8 mouse cellular contexts compared by ENCODE assay signal in the genomic region with DNA sequence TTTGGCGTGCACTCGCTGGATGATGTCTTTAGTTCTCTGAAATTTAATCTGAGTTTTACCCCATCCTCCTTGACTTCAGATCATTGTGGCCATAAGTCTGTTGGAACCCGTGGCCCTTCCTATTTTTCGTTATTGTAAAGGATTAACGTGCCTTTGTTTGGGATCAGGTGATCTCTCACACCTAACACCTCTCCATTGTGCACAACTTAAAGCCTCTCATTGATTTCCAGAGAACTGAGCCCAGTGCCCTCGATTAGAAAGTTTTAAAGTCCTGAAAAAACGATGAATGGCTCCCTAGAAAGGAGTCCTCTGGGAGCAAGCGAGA. TPM values are rescaled to one million over a fixed set of nuclear protein-coding genes. Genes with fewer than 3 reads are reported as not detected.
A peak's percentile ranks its signal among the peaks of the same experiment; 100 is the strongest.
DNase-seq lines count a peak whose midpoint lies in the region; ATAC-seq and TF ChIP-seq lines count a peak whose summit lies in the region.

No protein-coding gene starts in this region.

- peak overlapping the region; percentile 72 for H3K4me2 ChIP-seq in heart, embryonic 16.5 days (ENCODE audit: low read depth, low read length)
- peak overlapping the region; percentile 56 for H3K4me2 ChIP-seq in hindbrain, embryonic 11.5 days (replicated peaks; ENCODE audit: low read depth, low read length)
- H3K4me2 ChIP-seq in midbrain, embryonic 12.5 days (replicated peaks), result peak overlapping the region; percentile 74

- no peak for TF ChIP-seq POLR2A in MEL (IDR thresholded peaks at IDR 0.05; ENCODE audit: control insufficient read depth in 1 of 2, insufficient read depth in 1 of 2, low read depth in 1 of 2, low read length in 2 of 2, poor library complexity in 1 of 2)

- no peak for TF ChIP-seq EP300 in MEL (IDR thresholded peaks at IDR 0.05; ENCODE audit: low read depth in 1 of 2, low read length in 2 of 2)

- H3K36me3 ChIP-seq in heart, embryonic 16.5 days (ENCODE audit: control insufficient read depth, insufficient read depth), result no peaks in the 10 kb centered on the region
- H3K36me3 ChIP-seq in MEL (ENCODE audit: control insufficient read depth in 1 of 2, insufficient read depth in 2 of 2, low read length in 2 of 2), result peaks cover 0 to 14% of the 10 kb centered on the region in 2 experiments; a peak in 2 of 4 replicates
- H3K36me3 ChIP-seq in hindbrain, embryonic 11.5 days (ENCODE audit: control insufficient read depth, insufficient read depth, low read length), result no peaks in the 10 kb centered on the region
- H3K36me3 ChIP-seq in midbrain, embryonic 12.5 days, result no peaks in the 10 kb centered on the region

- no peaks in the 10 kb centered on the region for H3K27me3 ChIP-seq in heart, embryonic 16.5 days (ENCODE audit: control insufficient read depth, insufficient read depth, low read length)
- no peaks in the 10 kb centered on the region for H3K27me3 ChIP-seq in MEL (ENCODE audit: control insufficient read depth in 1 of 2, insufficient read depth in 2 of 2, low read length in 2 of 2)
- H3K27me3 ChIP-seq in hindbrain, embryonic 11.5 days (ENCODE audit: control insufficient read depth, insufficient read depth, low read length), result no peaks in the 10 kb centered on the region
- no peaks in the 10 kb centered on the region for H3K27me3 ChIP-seq in midbrain, embryonic 12.5 days

- no peak for TF ChIP-seq CTCF in MEL (IDR thresholded peaks at IDR 0.05 in 2 of 3, conservative IDR thresholded peaks at IDR 0.05 in 1 of 3; ENCODE audit: control insufficient read depth in 1 of 3, insufficient read depth in 1 of 3, low read depth in 2 of 3, low read length in 3 of 3, poor library complexity in 1 of 3, severe bottlenecking in 1 of 3)

- peak overlapping the region; percentile 92 for H3K27ac ChIP-seq in heart, embryonic 16.5 days (ENCODE audit: low read length)
- peak overlapping the region; percentile 82 for H3K27ac ChIP-seq in MEL (ENCODE audit: control insufficient read depth, low read depth, low read length)
- H3K27ac ChIP-seq in hindbrain, embryonic 11.5 days (ENCODE audit: low read depth, low read length), result peak overlapping the region; percentile 93
- H3K27ac ChIP-seq in midbrain, embryonic 12.5 days (replicated peaks), result peak overlapping the region; percentile 94

- no peaks in the 10 kb centered on the region for H3K9me3 ChIP-seq in heart, embryonic 16.5 days (replicated peaks; ENCODE audit: control insufficient read depth, low read length)
- no peaks in the 10 kb centered on the region for H3K9me3 ChIP-seq in MEL (replicated peaks; ENCODE audit: insufficient read depth, low read length)
- no peaks in the 10 kb centered on the region for H3K9me3 ChIP-seq in hindbrain, embryonic 11.5 days (ENCODE audit: control insufficient read depth, low read length)
- H3K9me3 ChIP-seq in midbrain, embryonic 12.5 days, result no peaks in the 10 kb centered on the region

- H3K79me2 ChIP-seq in MEL (ENCODE audit: control insufficient read depth, insufficient read depth, low read length, poor library complexity), result peaks cover 21% of the 10 kb centered on the region

- no peak for TF ChIP-seq RAD21 in MEL (IDR thresholded peaks at IDR 0.05; ENCODE audit: low read depth, low read length)

- peak overlapping the region; percentile 76 for H3K4me3 ChIP-seq in heart, embryonic 16.5 days (ENCODE audit: low read length)
- H3K4me3 ChIP-seq in MEL (ENCODE audit: control insufficient read depth in 1 of 2, insufficient read depth in 1 of 2, low read depth in 2 of 2, low read length in 2 of 2), result peak overlapping the region; percentile 69 to 83
- H3K4me3 ChIP-seq in hindbrain, embryonic 11.5 days (ENCODE audit: low read depth, low read length), result peak overlapping the region; percentile 95
- peak overlapping the region; percentile 85 for H3K4me3 ChIP-seq in midbrain, embryonic 12.5 days

- DNase-seq in heart, adult 8-10 months (ENCODE audit: low spot score), result no peak
- no peak for DNase-seq in MEL (ENCODE audit: low read depth, low spot score)
- no peak for DNase-seq in hindbrain, embryonic 11.5 days (ENCODE audit: low spot score)
- DNase-seq in layer of hippocampus, postnatal 36 days, result no peak
- no peak for DNase-seq in adrenal gland, postnatal 10 days
- DNase-seq in ovary, postnatal 10 days (ENCODE audit: low spot score), result no peak

- H3K9ac ChIP-seq in heart, embryonic 16.5 days (ENCODE audit: low read length), result peak overlapping the region; percentile 88
- peak overlapping the region; percentile 89 for H3K9ac ChIP-seq in MEL (ENCODE audit: control insufficient read depth, low read depth, low read length, poor library complexity, severe bottlenecking)
- peak overlapping the region; percentile 96 for H3K9ac ChIP-seq in hindbrain, embryonic 11.5 days (ENCODE audit: low read depth, low read length)
- peak overlapping the region; percentile 96; the same call in 1 of the 2 replicates for H3K9ac ChIP-seq in midbrain, embryonic 12.5 days (replicated peaks)

- 16% methylated on average over 8 of the region's 8 CpGs for WGBS in heart, embryonic 16.5 days
- 20% methylated on average over 8 of the region's 8 CpGs for WGBS in hindbrain, embryonic 11.5 days
- WGBS in midbrain, embryonic 12.5 days, result 8% methylated on average over 8 of the region's 8 CpGs

- H3K4me1 ChIP-seq in heart, embryonic 16.5 days (ENCODE audit: control insufficient read depth, insufficient read depth, low read length), result peaks cover 7% of the 10 kb centered on the region
- H3K4me1 ChIP-seq in MEL (ENCODE audit: control insufficient read depth in 1 of 2, insufficient read depth in 2 of 2, low read length in 2 of 2), result peaks cover 5 to 14% of the 10 kb centered on the region in 2 experiments
- no peaks in the 10 kb centered on the region for H3K4me1 ChIP-seq in hindbrain, embryonic 11.5 days (replicated peaks; ENCODE audit: control insufficient read depth, insufficient read depth, low read length)
- peaks cover 24% of the 10 kb centered on the region for H3K4me1 ChIP-seq in midbrain, embryonic 12.5 days

- ATAC-seq in heart, embryonic 16.5 days (replicated peaks; ENCODE audit: extremely low read depth, insufficient read depth, low FRiP score), result no peak
- no peak for ATAC-seq in hindbrain, embryonic 11.5 days (ENCODE audit: low FRiP score)
- ATAC-seq in midbrain, embryonic 12.5 days (ENCODE audit: low FRiP score, low read depth), result no peak

TF ChIP-seq in MEL, 35 proteins besides CTCF, POLR2A, EP300 and RAD21:
- TF ChIP-seq TCF12 (IDR thresholded peaks at IDR 0.05; ENCODE audit: low read depth, low read length) (no peak), MAX (IDR thresholded peaks at IDR 0.05; ENCODE audit: low read length) (0 out of 2 replicates have a peak, but pooled peaks have one; percentile 12), MXI1 (IDR thresholded peaks at IDR 0.05; ENCODE audit: low read depth, low read length) (no peak)

RNA-seq across cellular contexts. Expression of a gene that starts 0.5 kb away (rescaled TPM):
- polyA plus RNA-seq in heart, embryonic 16.5 days (2015; fragmentation: Nextera tagmentation; extraction: Ambion mirVana), result 84.6 and 90.4 TPM in 2 replicates
- 10 to 100 TPM; 26.4 to 31.4 (median 29.0) TPM for total RNA-seq in heart, adult 8-10 months (2022)
- total RNA-seq in MEL (2012; rRNA removed), result 14.4 and 17.1 TPM in 2 replicates
- 100 to 1,000 TPM in 1 of 2 experiments, 10 to 100 TPM in 1; 49.3 to 290 TPM for polyA plus RNA-seq in MEL (2012; ENCODE audit: insufficient read depth in 1 of 2, insufficient read length in 2 of 2, low read depth in 1 of 2, low replicate concordance in 2 of 2, missing spikeins in 1 of 2)
- 141 and 151 TPM in 2 replicates for polyA plus RNA-seq in hindbrain, embryonic 11.5 days (2014; fragmentation: Nextera tagmentation; extraction: Ambion mirVana)
- polyA plus RNA-seq in midbrain, embryonic 12.5 days (2016; fragmentation: Nextera tagmentation; extraction: Ambion mirVana), result 150 and 151 TPM in 2 replicates
- total RNA-seq in layer of hippocampus, postnatal 36 days (2021), result 10 to 100 TPM; 51.7 to 55.6 TPM
- total RNA-seq in adrenal gland, postnatal 10 days (2021), result 10 to 100 TPM; 55.0 to 76.8 TPM

RNA-seq across cellular contexts. Expression of a gene that starts 24.1 kb away (rescaled TPM):
- polyA plus RNA-seq in heart, embryonic 16.5 days (2015; fragmentation: Nextera tagmentation; extraction: Ambion mirVana), result 323 and 367 TPM in 2 replicates
- 10 to 100 TPM; 52.6 to 73.3 (median 70.5) TPM for total RNA-seq in heart, adult 8-10 months (2022)
- total RNA-seq in MEL (2012; rRNA removed), result 312 and 367 TPM in 2 replicates
- polyA plus RNA-seq in MEL (2012; ENCODE audit: insufficient read depth in 1 of 2, insufficient read length in 2 of 2, low read depth in 1 of 2, low replicate concordance in 2 of 2, missing spikeins in 1 of 2), result 100 to 1,000 TPM; 326 to 556 TPM
- polyA plus RNA-seq in hindbrain, embryonic 11.5 days (2014; fragmentation: Nextera tagmentation; extraction: Ambion mirVana), result 847 and 854 TPM in 2 replicates
- polyA plus RNA-seq in midbrain, embryonic 12.5 days (2016; fragmentation: Nextera tagmentation; extraction: Ambion mirVana), result 730 and 734 TPM in 2 replicates
- total RNA-seq in layer of hippocampus, postnatal 36 days (2021), result 100 to 1,000 TPM; 141 to 147 TPM
- 100 to 1,000 TPM; 144 to 193 TPM for total RNA-seq in adrenal gland, postnatal 10 days (2021)

RNA-seq across cellular contexts. Expression of a gene that starts 56.5 kb away (rescaled TPM):
- polyA plus RNA-seq in heart, embryonic 16.5 days (2015; fragmentation: Nextera tagmentation; extraction: Ambion mirVana), result 56.8 and 59.2 TPM in 2 replicates
- 10 to 100 TPM; 33.5 to 58.8 (median 54.0) TPM for total RNA-seq in heart, adult 8-10 months (2022)
- total RNA-seq in MEL (2012; rRNA removed), result 39.1 and 41.8 TPM in 2 replicates
- polyA plus RNA-seq in MEL (2012; ENCODE audit: insufficient read depth in 1 of 2, insufficient read length in 2 of 2, low read depth in 1 of 2, low replicate concordance in 2 of 2, missing spikeins in 1 of 2), result 10 to 100 TPM in 1 of 2 experiments, not detected in 1; 65.4 TPM
- polyA plus RNA-seq in hindbrain, embryonic 11.5 days (2014; fragmentation: Nextera tagmentation; extraction: Ambion mirVana), result 81.7 and 94.8 TPM in 2 replicates
- 115 and 116 TPM in 2 replicates for polyA plus RNA-seq in midbrain, embryonic 12.5 days (2016; fragmentation: Nextera tagmentation; extraction: Ambion mirVana)
- total RNA-seq in layer of hippocampus, postnatal 36 days (2021), result 10 to 100 TPM; 64.5 to 74.5 TPM
- 10 to 100 TPM; 76.1 to 76.7 TPM for total RNA-seq in adrenal gland, postnatal 10 days (2021)
